ENCODE assay signal across 13 mouse cellular contexts in genomic region chr10:42239810-42240111, GRCm38 (mm10).
"Had no signal": no experiment of that assay in that cellular context is flagged by ENCODE, and none has a peak within 500 bp of the region (broad histone marks: within the 10 kb centered on the region; RNA-seq: fewer than 3 reads in every experiment).

No protein-coding gene starts in this region.

- H3K9ac ChIP-seq: limb, embryonic 13.5 days; liver, embryonic 14.5 days; neural tube, embryonic 13.5 days had no signal

- H3K4me3 ChIP-seq: limb, embryonic 13.5 days; midbrain, embryonic 10.5 days; neural tube, embryonic 13.5 days had no signal

- H3K36me3 ChIP-seq: neural tube, embryonic 13.5 days had no signal

- DNase-seq: layer of hippocampus, adult 9-11 months; layer of hippocampus, postnatal 36 days; lung, adult 18-20 months; lung, postnatal 10 days; lung, postnatal 4 days; right cerebral cortex, postnatal 25 days; thymus, postnatal 36 days had no signal

- H3K4me2 ChIP-seq: limb, embryonic 13.5 days; neural tube, embryonic 13.5 days had no signal

- ATAC-seq: intestine, embryonic 16.5 days; midbrain, embryonic 16.5 days had no signal

- H3K27ac ChIP-seq: limb, embryonic 13.5 days; liver, embryonic 14.5 days; midbrain, embryonic 10.5 days; neural tube, embryonic 13.5 days had no signal

- H3K9me3 ChIP-seq: limb, embryonic 13.5 days; midbrain, embryonic 10.5 days; neural tube, embryonic 13.5 days had no signal

- H3K27me3 ChIP-seq: limb, embryonic 13.5 days; neural tube, embryonic 13.5 days had no signal
